Mouse (Mus musculus): ENCODE results near the gene Grifin. TPM values are rescaled to one million over a fixed set of nuclear protein-coding genes. Genes with fewer than 3 reads are reported as not detected.

The Grifin gene
- polyA plus RNA-seq, 1 experiment from 2014 or later, result not detected

Other genes starting within 250 kb of the Grifin start
- gene Mad1l1, start 243.5 kb downstream of the Grifin start, polyA plus RNA-seq (2015; fragmentation: Nextera tagmentation; extraction: Ambion mirVana), result 33.4 and 36.5 TPM in 2 replicates
- gene Nudt1, start 243.4 kb downstream of the Grifin start, polyA plus RNA-seq (2015; fragmentation: Nextera tagmentation; extraction: Ambion mirVana), result 18.6 and 19.8 TPM in 2 replicates
- gene Mrm2, start 233.2 kb downstream of the Grifin start, polyA plus RNA-seq (2015; fragmentation: Nextera tagmentation; extraction: Ambion mirVana), result 21.6 and 22.6 TPM in 2 replicates
- 18.3 and 24.1 TPM in 2 replicates for gene Snx8, start 175.8 kb downstream of the Grifin start, polyA plus RNA-seq (2015; fragmentation: Nextera tagmentation; extraction: Ambion mirVana)
- gene Eif3b, start 145.7 kb downstream of the Grifin start, polyA plus RNA-seq (2015; fragmentation: Nextera tagmentation; extraction: Ambion mirVana), result 75.4 and 86.4 TPM in 2 replicates
- not detected in 2 replicates for gene Gm4869, start 119.4 kb downstream of the Grifin start, polyA plus RNA-seq (2015; fragmentation: Nextera tagmentation; extraction: Ambion mirVana)
- 15.6 and 17.7 TPM in 2 replicates for gene Chst12, start 59.5 kb downstream of the Grifin start, polyA plus RNA-seq (2015; fragmentation: Nextera tagmentation; extraction: Ambion mirVana)
- gene Lfng, start 42.2 kb upstream of the Grifin start, polyA plus RNA-seq (2015; fragmentation: Nextera tagmentation; extraction: Ambion mirVana), result 23.3 and 25.6 TPM in 2 replicates
- gene Ttyh3, start 84.0 kb upstream of the Grifin start, polyA plus RNA-seq (2015; fragmentation: Nextera tagmentation; extraction: Ambion mirVana), result 68.7 and 68.9 TPM in 2 replicates
- gene Iqce, start 137.3 kb upstream of the Grifin start, polyA plus RNA-seq (2015; fragmentation: Nextera tagmentation; extraction: Ambion mirVana), result 26.1 and 30.8 TPM in 2 replicates
- gene Brat1, start 139.9 kb upstream of the Grifin start, polyA plus RNA-seq (2015; fragmentation: Nextera tagmentation; extraction: Ambion mirVana), result 28.0 and 28.4 TPM in 2 replicates
- gene Amz1, start 159.1 kb upstream of the Grifin start, polyA plus RNA-seq (2015; fragmentation: Nextera tagmentation; extraction: Ambion mirVana), result 5.6 and 7.4 TPM in 2 replicates

Measured in forebrain, embryonic 16.5 days (tissue).